Mouse (Mus musculus): ENCODE results near the gene Pkd1l3.
A peak's percentile ranks its signal among the peaks of the same experiment; 100 is the strongest.

Gene Pkd1l3

GRCm38 (mm10) chr8:109614243-109615210 lies at the start of gene Pkd1l3:
TSS of gene Pkd1l3 (plus strand) at chr8:109614517.
- DNase-seq: peak; percentile 16

GRCm38 (mm10) chr8:109564766-109565165 lies 49.6 kb upstream of the Pkd1l3 start:
- DNase-seq: no peak

- peak; percentile 97 for DNase-seq
Measured at GRCm38 (mm10) chr8:109565498-109566333, 48.6 kb upstream of the Pkd1l3 start, which contains the start of the genes Dhx38 and Txnl4b. TSS of gene Dhx38 (minus strand) at chr8:109565861. TSS of gene Txnl4b (plus strand) at chr8:109565892.

GRCm38 (mm10) chr8:109571139-109571538 lies 43.2 kb upstream of the Pkd1l3 start:
- no peak for DNase-seq

GRCm38 (mm10) chr8:109576311-109576710 lies 38.0 kb upstream of the Pkd1l3 start:
- DNase-seq: no peak

- no peak for DNase-seq
Measured at GRCm38 (mm10) chr8:109578900-109579301, 35.4 kb upstream of the Pkd1l3 start, which contains the start of gene Hp. TSS of gene Hp (minus strand) at chr8:109579172.

GRCm38 (mm10) chr8:109584293-109584692 lies 30.0 kb upstream of the Pkd1l3 start:
- no peak for DNase-seq

- no peak for DNase-seq
Measured at GRCm38 (mm10) chr8:109584830-109585229, 29.5 kb upstream of the Pkd1l3 start.

GRCm38 (mm10) chr8:109585652-109586051 lies 28.7 kb upstream of the Pkd1l3 start:
- DNase-seq: no peak

GRCm38 (mm10) chr8:109586972-109587504 lies 27.3 kb upstream of the Pkd1l3 start:
- DNase-seq: no peak

- DNase-seq: no peak
Measured at GRCm38 (mm10) chr8:109590901-109591300, 23.4 kb upstream of the Pkd1l3 start.

- no peak for DNase-seq
Measured at GRCm38 (mm10) chr8:109591367-109591766, 22.9 kb upstream of the Pkd1l3 start.

- no peak for DNase-seq
Measured at GRCm38 (mm10) chr8:109592164-109592563, 22.2 kb upstream of the Pkd1l3 start.

- peak; percentile 44 for DNase-seq
Measured at GRCm38 (mm10) chr8:109593117-109593788, 21.1 kb upstream of the Pkd1l3 start.

GRCm38 (mm10) chr8:109595854-109596253 lies 18.5 kb upstream of the Pkd1l3 start:
- peak; percentile 82 for DNase-seq

- no peak for DNase-seq
Measured at GRCm38 (mm10) chr8:109606725-109607124, 7.6 kb upstream of the Pkd1l3 start.

- DNase-seq: no peak
Measured at GRCm38 (mm10) chr8:109607650-109608049, 6.7 kb upstream of the Pkd1l3 start.

GRCm38 (mm10) chr8:109608271-109609152 lies 5.8 kb upstream of the Pkd1l3 start, which contains the start of gene Dhodh:
TSS of gene Dhodh (minus strand) at chr8:109608673.
- DNase-seq: peak; percentile 96

- no peak for DNase-seq
Measured at GRCm38 (mm10) chr8:109609153-109609502, 5.2 kb upstream of the Pkd1l3 start.

- DNase-seq: no peak
Measured at GRCm38 (mm10) chr8:109615569-109615968, 1.3 kb downstream of the Pkd1l3 start.

GRCm38 (mm10) chr8:109628638-109629037 lies 14.3 kb downstream of the Pkd1l3 start:
- no peak for DNase-seq
